Mouse (Mus musculus) heart, adult 8-10 months (tissue): ENCODE data around the gene Osbpl3. TPM values are rescaled to one million over a fixed set of nuclear protein-coding genes. Genes with fewer than 3 reads are reported as not detected.
A peak's percentile ranks its signal among the peaks of the same experiment; 100 is the strongest.

ENCODE experiments used
- DNase-seq: peaks from one replicate; pipeline ENCODE4 v3.0.0; 2022; ENCODE audit warnings: low spot score
- total RNA-seq, 4 experiments: library from RNA; stranded (reverse); gene quantifications; 2 replicates each; pipeline ENCODE4 v1.2.4; 2022

Osbpl3 gene
- total RNA-seq, 4 experiments from 2014 or later = 20.2 to 31.0 (median 25.7) TPM

DNA sequence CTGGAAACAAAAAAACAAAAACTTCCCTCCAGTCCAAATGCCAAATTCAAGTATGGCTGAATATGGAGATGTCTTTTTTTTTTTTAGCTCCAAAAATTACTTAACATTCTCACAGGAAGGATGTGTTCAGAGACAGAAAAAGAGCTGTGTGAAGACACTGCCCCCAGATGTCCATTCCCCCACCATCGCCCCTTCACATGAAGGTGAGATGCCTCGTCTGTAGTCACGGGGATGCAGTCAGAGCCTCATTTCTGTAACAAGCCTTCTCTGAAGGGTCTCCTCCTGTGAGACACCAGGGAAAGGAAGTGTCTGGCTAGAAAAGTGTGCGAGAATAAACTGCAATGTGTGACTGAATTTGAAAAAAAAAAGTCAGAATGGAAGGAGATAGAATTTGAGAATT lies 53.1 kb downstream of the Osbpl3 start:
- no peak for DNase-seq

DNA sequence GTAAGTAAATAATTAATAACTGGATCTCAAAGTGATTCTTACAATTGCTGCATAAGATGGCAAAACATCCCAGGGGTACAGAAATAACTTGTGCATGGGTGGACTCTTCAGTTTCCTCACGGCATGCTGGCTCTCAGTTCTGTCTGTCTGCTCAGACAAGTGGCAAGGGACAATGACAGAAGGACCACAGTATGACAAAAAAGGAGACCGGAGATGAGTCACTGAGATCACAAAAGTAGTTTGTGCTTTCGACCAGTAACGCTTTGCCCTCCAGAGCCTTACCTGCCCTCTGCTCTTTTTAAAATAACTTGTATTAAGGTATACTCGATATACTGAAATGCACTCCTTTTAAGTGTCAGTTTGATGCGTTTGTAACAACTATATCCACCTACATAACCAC lies 55.8 kb downstream of the Osbpl3 start:
- DNase-seq = no peak

DNA sequence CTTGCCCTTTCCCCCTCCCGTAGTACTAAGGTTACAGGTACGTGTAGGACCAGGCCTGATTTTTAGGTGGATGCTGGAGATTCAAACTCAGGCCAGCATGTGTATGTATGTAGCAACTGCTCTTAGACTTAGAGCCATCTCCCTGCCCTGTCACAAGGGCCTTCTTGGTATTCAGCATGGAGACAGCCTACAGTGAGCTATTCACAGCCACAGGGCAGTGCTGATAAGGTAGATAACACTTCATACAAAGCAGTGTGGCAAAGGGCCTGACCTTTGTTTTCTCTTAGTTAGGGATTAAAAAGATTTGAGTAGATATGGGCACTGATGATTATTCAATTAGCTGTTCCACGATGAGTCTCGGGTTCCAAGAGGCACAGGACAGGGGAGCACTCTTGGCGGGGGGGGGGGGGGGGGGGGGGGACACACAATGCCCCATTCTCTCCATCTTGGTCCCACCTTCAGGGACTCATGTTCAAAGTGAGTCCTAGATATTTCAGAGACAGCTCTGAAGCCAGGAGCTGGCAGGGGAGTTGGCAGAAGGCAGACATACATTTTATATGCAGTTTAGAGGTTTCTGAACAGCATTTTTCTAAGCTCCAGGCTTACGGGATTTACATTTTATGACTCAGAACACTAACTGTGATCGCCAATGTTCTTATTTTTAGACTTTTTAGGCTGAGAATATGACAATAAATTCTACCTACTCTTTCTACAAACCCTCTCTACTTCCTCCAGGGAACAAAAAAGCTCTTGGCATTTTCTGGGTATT lies 56.4 kb downstream of the Osbpl3 start:
- no peak for DNase-seq

DNA sequence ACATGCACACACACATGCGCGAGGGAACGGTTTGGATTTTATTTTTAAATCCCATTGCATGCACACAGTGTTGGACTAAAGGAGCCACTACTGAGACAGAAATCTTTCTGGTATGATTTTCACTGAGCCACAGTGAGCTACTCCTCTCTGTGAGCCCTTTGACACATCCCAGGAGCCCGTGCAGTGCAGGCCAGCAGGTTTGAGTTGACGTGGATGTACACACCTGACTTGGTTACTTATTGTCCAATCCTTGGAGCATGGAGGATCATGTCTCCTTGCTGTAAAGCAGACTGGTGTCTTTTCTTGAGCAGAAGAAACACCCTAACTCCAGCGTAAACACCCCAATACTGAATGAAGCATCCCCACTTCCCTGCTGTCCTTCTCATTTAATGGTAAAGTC lies 57.7 kb downstream of the Osbpl3 start:
- DNase-seq = no peak

DNA sequence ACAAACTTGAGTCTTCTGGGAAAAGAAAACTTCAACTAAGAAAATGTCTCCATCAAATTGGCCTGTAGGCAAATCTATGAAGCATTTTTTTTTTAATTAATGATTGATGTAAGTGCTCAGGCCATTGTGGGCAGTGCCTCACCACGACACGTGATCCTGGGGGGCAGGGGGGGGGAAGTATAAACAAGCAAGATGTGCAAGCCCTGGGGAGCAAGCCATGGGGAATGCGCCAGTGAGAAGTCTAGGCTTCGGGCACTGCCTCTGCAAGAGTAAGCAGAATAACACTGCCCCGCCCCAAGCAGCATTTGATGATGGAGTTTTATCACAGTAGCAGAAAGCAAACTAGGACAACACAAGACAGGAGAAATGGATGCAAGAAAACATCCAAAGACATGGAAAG lies 58.9 kb downstream of the Osbpl3 start:
- no peak for DNase-seq

DNA sequence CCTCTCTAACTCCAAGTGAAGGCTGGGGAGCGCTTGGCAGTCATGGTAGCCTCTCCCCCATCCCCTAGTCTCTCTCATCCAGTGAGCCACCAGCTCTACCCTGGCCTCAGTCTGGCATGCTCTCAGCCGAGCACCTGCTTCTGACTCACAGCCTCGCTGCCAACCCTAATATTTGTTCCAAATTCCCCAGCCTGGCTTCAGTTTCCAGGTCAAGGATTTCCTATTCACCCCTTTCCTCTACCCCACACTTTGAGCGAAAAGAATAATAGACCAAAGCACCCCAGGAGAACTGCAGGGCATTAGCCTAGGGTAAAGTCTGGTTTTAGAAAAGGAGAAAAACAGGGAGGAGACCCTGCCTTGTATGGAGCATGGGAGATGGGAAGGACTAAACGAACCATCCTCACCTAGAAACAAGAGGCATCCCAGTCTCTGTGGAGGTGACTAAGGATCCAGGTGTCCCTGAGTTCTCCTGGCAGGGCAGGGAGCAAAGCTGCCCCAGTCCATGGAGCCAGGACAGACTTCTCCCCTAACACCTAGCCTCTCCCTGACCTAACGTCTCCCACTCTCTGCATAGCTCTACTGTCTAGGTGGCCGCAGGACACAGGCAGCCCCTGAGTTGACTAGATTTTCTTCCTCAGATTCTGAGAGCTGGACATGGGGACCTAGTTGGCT lies 60.2 kb downstream of the Osbpl3 start:
- DNase-seq = no peak

DNA sequence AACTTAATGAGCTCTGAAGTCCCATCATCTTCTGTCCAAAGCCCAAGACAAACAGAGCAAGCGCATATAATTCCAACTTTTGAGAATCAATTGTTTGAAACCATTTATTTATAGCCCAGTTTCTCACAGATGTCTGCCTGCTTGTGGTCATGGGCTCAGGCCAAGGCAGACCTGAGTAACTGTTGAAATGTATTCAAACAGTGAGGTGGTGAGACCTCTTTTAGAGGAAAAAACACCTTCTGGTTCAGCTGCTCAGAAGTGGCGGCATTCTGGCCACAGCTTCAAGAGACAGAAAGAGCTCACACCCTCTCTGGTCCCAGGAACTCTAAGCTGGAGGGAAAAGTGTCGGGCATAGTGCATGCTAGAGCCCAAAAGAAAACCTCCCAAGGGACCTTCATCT lies 61.6 kb downstream of the Osbpl3 start:
- DNase-seq = no peak

DNA sequence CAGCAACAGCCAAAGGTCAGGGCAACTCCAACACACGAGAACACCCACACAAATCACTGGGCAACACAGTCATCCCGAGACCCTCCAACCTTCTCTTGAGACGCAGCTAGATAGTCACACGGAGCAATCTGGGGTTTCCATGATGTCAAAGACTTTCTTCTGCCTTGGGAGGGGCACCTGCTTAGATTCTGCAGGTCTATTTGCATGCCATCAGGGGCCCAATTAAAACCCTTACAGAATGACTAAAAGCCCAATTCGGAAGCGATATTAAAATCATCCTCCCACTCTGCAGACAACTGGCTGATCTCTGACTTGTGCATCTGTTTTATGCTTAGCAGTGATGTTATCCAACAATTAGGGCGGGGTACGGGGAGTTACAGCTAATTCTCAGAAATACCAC lies 62.0 kb downstream of the Osbpl3 start:
- DNase-seq = no peak

DNA sequence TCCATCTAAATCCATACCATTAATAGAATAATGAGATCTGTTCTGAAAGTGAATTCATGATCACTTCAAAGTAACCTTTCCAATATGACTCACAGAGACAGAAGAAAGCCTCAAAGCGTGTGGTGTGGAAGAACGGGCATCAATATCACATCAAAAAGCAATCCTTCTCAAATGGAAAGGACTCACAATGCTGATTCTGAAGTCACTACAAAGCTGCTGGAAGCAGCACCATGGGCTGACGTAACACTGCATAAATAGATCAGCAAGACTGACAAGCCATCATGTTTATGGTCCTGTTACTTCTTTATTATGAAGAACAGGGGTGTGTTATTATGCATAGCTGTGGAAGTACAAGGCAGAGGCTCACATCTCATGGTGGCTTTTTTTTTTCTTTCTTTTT lies 64.0 kb downstream of the Osbpl3 start:
- no peak for DNase-seq

DNA sequence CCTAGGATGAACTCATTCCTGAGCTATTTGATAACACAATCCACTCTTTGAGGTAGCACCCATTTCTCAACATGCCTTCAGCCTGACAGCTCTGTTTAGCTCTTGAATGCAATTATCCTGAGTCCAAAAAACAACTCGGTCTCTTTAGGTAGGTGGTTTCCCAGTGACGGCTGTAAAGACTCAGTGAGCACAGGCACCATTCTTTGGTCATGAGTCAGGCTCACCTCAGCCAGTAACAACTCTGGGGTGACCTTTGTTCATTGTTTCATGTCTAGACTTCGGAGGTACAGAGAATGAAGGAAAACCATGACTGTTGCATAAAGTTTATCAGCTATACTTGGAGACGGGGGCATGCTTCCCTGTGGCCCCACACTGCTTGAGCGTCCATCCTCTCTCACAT lies 65.7 kb downstream of the Osbpl3 start:
- no peak for DNase-seq

DNA sequence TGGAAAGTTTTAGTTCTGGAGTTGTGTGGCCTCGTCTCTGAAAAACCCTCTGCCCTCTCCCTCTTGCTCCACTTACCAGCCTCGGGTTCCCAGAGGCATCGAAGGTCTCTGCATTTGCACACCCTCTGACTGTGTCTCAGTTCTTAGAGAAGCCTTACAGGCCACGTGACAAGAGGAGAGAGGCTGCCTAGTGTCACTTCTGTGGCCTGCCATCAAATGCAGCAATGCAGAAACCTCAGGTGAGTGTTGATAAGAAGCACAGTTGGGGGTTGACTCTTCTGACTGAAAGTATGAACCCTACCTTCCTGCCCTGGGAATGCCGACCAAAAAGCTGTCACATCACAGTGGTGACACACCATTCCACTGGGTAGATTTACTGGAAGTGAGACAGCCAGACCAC lies 68.4 kb downstream of the Osbpl3 start:
- DNase-seq = no peak

DNA sequence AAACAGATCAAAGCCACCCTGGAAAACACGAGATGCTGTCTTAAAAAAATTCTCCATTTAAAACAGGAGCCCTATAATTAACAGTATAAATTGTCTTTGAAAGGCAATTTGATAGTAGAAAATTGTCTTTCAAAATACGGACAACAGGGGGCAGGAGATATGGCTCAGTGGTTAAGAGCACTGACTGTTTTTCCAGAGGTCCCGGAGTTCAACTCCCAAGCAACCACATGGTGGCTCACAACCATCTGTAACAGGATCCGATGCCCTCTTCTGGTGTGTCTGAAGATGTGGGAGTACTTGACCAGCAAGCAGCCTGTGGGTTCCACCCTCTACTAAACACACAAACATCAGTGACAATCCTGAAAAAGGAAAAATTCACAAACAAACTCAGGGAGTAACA lies 69.5 kb downstream of the Osbpl3 start:
- no peak for DNase-seq

DNA sequence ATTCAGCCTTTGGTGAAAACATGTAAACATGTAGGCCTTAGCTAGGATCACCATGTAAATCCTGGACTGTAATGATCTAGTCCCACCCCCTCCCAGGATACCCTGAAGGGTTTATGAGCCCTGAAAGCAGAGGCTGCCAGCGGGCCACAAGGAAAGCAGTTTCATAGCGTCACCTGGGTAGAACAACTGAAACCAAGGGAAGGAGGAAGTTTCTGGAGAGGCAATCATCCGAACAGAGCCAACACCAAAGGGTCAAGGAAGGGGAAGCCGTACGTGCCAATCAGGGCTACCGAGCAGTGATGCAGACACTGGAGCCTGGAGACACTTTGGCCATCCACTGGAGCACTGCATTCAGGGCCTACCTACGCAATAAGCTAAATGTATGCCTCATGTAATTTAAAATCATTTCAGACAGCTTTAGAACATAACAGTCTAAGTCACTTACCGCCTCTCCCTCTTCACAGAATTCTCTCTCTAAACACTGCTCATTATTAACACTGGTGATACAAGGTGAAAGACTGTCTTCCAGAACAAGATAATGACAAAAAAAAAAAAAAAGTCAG lies 70.5 kb downstream of the Osbpl3 start:
- DNase-seq = no peak

DNA sequence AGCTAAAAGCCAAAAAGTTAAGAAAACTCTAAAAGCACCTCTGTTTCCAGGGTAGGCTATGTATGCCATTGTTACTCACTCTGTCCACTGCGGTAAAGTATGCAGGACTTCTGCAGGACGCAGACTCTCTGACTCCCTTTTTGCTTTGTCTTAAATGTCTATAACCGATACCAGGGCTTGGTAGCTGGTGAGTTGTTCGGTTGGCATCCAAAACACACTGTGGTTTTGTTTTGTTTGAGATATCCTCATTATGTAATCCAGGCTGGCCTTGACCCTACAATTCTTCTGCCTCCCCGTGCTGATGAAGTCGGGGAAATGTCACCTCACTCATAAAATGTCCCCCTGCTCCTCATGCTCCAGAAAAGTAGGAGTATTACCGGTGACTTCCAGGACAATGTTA lies 73.3 kb downstream of the Osbpl3 start:
- DNase-seq = no peak

DNA sequence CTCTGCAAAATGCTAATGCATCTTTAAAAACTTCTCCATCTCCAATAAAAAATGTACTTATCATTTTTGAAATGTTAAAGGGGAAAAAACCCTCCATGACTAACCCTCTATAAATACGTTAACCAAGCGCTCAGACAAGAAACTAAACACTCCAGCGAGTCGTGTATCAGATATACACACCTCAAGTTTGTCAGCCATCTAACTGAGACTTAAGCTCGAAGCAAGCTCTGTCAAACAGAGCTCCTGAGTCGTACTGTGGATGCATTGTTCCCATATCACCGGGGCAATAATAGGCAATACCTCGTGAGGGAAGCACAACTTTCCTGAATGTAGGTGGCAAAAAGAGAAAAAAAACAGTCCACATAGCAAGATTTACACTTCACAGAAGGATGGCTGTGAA lies 73.8 kb downstream of the Osbpl3 start:
- DNase-seq = no peak

DNA sequence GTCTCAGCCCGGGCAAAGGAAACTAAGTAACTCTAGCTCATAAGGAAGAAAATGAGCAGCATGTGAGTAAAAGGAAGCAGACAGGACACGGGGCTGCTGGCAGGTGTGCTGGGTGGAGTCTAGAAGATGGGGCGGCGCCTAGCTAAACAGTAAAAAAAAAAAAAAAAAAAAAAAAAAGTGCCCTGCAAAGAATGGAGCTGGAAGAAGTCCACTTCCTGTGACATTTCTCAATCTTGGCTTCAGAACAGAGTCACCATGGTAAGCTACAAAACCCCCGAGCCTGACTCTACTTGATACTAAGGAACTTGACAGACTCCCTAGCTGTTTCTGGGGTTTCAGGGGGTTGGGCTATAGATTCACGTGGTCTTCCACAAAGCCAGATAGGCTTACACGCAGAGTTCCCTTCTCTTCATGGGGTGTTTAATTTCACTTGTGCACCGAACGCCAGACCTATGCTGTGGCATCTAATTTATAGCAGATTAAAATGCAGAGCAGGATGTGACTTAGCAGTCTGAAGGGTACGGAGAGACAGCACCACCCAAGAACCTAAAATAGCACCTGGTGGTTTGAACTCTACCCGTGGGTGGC lies 74.4 kb downstream of the Osbpl3 start:
- peak; percentile 45 for DNase-seq

DNA sequence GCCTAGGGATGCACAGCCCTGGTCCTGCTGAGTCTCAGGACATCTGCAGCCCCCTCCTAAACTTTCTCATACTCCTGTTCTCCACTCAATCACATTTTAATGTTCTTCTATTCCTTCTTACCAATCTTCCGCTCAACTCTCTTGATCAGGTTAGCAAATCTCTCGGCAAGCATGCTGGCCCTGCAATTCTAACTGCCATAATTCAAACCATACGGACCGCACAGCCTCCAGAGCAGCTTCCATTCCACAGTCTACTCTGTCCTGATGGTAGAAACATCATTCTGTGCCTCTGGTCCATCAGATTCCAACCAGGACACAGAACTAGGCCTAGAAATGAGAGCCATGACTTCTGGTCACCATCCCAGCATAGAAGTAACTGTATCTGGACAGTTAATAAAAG lies 76.3 kb downstream of the Osbpl3 start:
- DNase-seq = no peak

DNA sequence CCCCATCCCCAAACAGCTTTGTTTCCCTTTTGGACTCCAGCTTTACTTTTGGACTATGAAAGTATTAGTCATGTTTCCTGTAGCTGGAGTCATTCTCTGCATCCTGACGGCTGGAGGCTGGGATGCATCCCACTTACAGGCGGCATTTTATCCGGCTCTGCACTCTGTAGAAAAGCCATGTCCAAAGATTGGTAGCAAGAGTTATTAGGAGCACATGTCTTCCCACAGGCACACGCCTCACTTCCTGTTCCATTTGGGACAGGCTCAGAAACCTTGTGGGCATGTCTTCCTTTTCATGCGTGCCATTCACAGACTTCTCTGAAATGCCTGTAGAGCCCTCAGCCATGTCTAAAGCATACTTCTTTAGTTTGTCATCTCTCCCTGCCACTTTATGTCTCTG lies 76.9 kb downstream of the Osbpl3 start:
- DNase-seq = peak; percentile 57

DNA sequence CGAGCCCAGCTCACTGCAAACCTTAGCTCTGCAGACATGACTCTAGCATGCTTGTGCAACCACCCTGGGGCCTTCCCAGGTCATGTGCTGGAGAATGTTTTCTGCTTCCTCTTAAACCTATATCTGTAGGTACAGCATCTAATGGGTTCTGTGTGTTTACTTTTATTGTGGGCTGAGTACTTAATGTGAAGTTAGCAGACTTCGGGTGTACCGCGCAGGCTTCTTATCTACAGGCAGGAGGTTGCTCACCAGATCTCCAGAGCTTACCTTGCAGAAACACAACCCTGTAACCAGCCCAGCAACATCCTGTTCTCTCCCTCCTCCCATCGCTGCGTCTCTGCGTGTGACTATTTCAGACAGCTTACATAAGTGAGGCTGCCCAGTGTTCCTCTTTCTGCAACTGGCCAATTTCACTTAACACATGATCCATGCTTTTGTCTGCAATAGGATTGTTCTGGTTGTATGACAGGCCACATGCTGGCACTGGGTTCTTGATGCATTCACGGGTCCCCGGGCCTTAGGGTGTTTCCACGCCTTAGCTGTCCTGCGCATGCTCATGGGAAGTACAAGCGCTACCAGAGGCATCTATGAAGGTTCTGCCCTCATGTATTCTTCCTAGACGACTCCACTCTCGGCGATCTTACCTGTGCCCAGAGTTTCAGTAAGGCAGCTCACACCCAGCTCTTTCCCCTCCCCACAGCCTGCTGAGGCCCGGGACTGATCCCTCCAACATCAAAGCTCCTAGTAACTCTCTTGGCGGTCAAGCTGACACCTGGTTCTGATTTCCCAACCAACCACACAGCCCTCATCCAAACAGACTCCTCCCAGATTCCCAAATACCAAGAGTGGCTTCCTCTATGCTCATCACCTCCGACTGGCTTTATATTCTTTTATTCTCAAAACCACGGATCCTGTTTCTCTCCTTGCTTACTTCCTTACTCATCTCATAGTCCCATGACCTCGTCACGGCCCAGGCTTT lies 78.0 kb downstream of the Osbpl3 start:
- DNase-seq = peak; percentile 50

DNA sequence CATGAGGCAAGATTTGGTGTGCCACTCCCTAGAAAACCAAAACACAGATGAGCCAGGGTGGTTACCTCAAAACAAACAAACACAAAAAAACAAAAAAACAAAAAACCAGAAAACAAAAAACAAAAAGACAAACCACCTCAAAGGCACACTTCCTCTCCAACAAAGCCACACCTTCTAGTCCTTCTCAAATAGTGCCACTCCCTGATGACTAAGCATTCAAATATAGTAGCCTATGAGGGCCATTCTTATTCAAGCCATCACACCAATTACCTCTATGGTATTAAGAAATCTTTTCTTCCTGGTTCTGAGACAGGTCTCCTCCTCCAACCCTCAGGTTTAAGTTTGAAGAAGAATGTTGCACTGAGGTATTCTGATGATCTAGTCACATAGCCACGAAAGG lies 79.3 kb downstream of the Osbpl3 start:
- no peak for DNase-seq
